Mouse (Mus musculus) heart, adult 2 months (tissue): ENCODE measurements around the gene Ripk4. TPM values are rescaled to one million over a fixed set of nuclear protein-coding genes. Genes with fewer than 3 reads are reported as not detected.
A peak's percentile ranks its signal among the peaks of the same experiment; 100 is the strongest.

Experiments
- DNase-seq, 2 experiments: peaks; one replicate each; pipeline ENCODE4 v3.0.0; 2021
- H3K27ac ChIP-seq: fragments of 200-600 bp; 2 replicates; pipeline ENCODE4 v1.8.1; 2022
- H3K27me3 ChIP-seq: fragments of 200-500 bp; 2 replicates; pipeline ENCODE4 v1.6.1; 2012; ENCODE audit warnings: mild to moderate bottlenecking, low read length, inconsistent platforms, mixed read lengths; ENCODE audit not compliant: control insufficient read depth, insufficient read depth
- H3K36me3 ChIP-seq: fragments of 200-500 bp; 2 replicates; pipeline ENCODE4 v1.6.1; 2012; ENCODE audit warnings: low read length, inconsistent platforms; ENCODE audit not compliant: control insufficient read depth, insufficient read depth
- H3K4me1 ChIP-seq: fragments of 200-500 bp; 2 replicates; pipeline ENCODE4 v1.6.1; 2011; ENCODE audit warnings: low read length; ENCODE audit not compliant: control insufficient read depth, insufficient read depth
- H3K4me3 ChIP-seq: fragments of 200-600 bp; 2 replicates; pipeline ENCODE4 v1.8.1; 2022
- H3K79me2 ChIP-seq: fragments of 200-500 bp; replicated peaks from 2 replicates; pipeline ENCODE4 v1.6.1; 2012; ENCODE audit warnings: mild to moderate bottlenecking, inconsistent platforms, low read length, moderate library complexity, mixed read lengths; ENCODE audit not compliant: control insufficient read depth, insufficient read depth
- H3K9ac ChIP-seq: fragments of 200-500 bp; 2 replicates; pipeline ENCODE4 v1.6.1; 2012; ENCODE audit warnings: low read depth, mild to moderate bottlenecking, control low read depth, inconsistent platforms, low read length, mixed read lengths
- CTCF ChIP-seq: fragments of 200-600 bp; IDR thresholded peaks from 2 replicates; pipeline ENCODE4 v1.8.1; 2022; ENCODE audit warnings: antibody characterized with exemption, mild to moderate bottlenecking, moderate library complexity
- EP300 ChIP-seq: fragments of 200-500 bp; IDR thresholded peaks from 2 replicates; pipeline ENCODE4 v1.6.1; 2011; ENCODE audit warnings: low read depth, low read length, control low read depth; ENCODE audit not compliant: insufficient read depth
- POLR2A ChIP-seq: fragments of 200-500 bp; IDR thresholded peaks from 2 replicates; pipeline ENCODE4 v1.6.1; 2011; ENCODE audit warnings: mild to moderate bottlenecking, low read depth, low read length, control low read depth; ENCODE audit not compliant: insufficient read depth
- WGBS: fragments of 180-500 bp; shearing (Covaris S2); methylation state at CpG from one replicate; pipeline ENCODE4 v1.1.7; 2018; 5-methylcytosine and 5-hydroxymethylcytosine counted together
- intact Hi-C: fragments of 180-260 bp; cut with DNase I; formaldehyde crosslinking; loops from one replicate; pipeline ENCODE4 v1.15.1; 2025
- polyA plus RNA-seq: library from polyadenylated mRNA; depleted of rRNA; stranded (reverse); fragments of >200 nt; gene quantifications from 2 replicates; pipeline ENCODE4 v1.2.3, GENCODE M21; 2012
- total RNA-seq, 2 experiments: library from RNA; stranded (reverse); gene quantifications; 2 replicates each; pipeline ENCODE4 v1.2.3; 2021

Gene Ripk4
- total and polyA plus RNA-seq, 3 experiments = 0.05 to 0.70 (median 0.07) TPM

- no peak overlapping the region for H3K9ac ChIP-seq
- H3K79me2 ChIP-seq = no peaks in the 10 kb centered on the region
- intact Hi-C loops = no loop called here
- H3K27ac ChIP-seq = no peak overlapping the region
- no peaks in the 10 kb centered on the region for H3K4me1 ChIP-seq
- no peak overlapping the region for H3K4me3 ChIP-seq
- DNase-seq = no peak
- H3K27me3 ChIP-seq = peaks cover 11% of the 10 kb centered on the region
- 20% methylated on average over 13 of the region's 13 CpGs for WGBS
- H3K36me3 ChIP-seq = no peaks in the 10 kb centered on the region
- TF ChIP-seq CTCF (no peak), EP300 (no peak), POLR2A (no peak)
Observed at GRCm38 (mm10) chr16:97763990-97764340, 378 bp upstream of the Ripk4 start.

GRCm38 (mm10) chr16:97761782-97762181 is 1.8 kb downstream of the Ripk4 start:
- Histone ChIP-seq H3K27ac (no peak overlapping the region), H3K9ac (no peak overlapping the region), H3K36me3 (no peaks in the 10 kb centered on the region), H3K4me3 (no peak overlapping the region), H3K27me3 (peaks cover 11% of the 10 kb centered on the region), H3K79me2 (no peaks in the 10 kb centered on the region), H3K4me1 (no peaks in the 10 kb centered on the region)
- WGBS = 74% methylated on average over 2 of the region's 2 CpGs
- no peak for DNase-seq
- intact Hi-C loops = no loop called here
- TF ChIP-seq CTCF = no peak
- no peak for TF ChIP-seq POLR2A
- no peak for TF ChIP-seq EP300

GRCm38 (mm10) chr16:97759681-97760080 is 3.9 kb downstream of the Ripk4 start:
- no peak overlapping the region for H3K27ac ChIP-seq
- no peak for DNase-seq
- H3K36me3 ChIP-seq = no peaks in the 10 kb centered on the region
- H3K79me2 ChIP-seq = no peaks in the 10 kb centered on the region
- H3K9ac ChIP-seq = no peak overlapping the region
- TF ChIP-seq EP300 (no peak), POLR2A (no peak), CTCF (no peak)
- 53% methylated on average over 3 of the region's 3 CpGs for WGBS
- intact Hi-C loops = no loop called here
- peaks cover 11% of the 10 kb centered on the region for H3K27me3 ChIP-seq
- no peak overlapping the region for H3K4me3 ChIP-seq
- no peaks in the 10 kb centered on the region for H3K4me1 ChIP-seq

- TF ChIP-seq CTCF (no peak), POLR2A (no peak), EP300 (no peak)
- Histone ChIP-seq H3K4me3 (no peak overlapping the region), H3K79me2 (no peaks in the 10 kb centered on the region), H3K4me1 (no peaks in the 10 kb centered on the region), H3K27ac (no peak overlapping the region), H3K9ac (no peak overlapping the region), H3K27me3 (peaks cover 3% of the 10 kb centered on the region; the same call in 1 of the 2 replicates), H3K36me3 (no peaks in the 10 kb centered on the region)
- intact Hi-C loops = no loop called here
- DNase-seq = no peak
- 55% methylated on average over 2 of the region's 2 CpGs for WGBS
Observed at GRCm38 (mm10) chr16:97758288-97758687, 5.3 kb downstream of the Ripk4 start.

- Histone ChIP-seq H3K27me3 (no peaks in the 10 kb centered on the region), H3K4me3 (no peak overlapping the region), H3K79me2 (no peaks in the 10 kb centered on the region), H3K9ac (no peak overlapping the region), H3K36me3 (no peaks in the 10 kb centered on the region), H3K27ac (no peak overlapping the region), H3K4me1 (no peaks in the 10 kb centered on the region)
- intact Hi-C loops = no loop called here
- TF ChIP-seq CTCF = no peak
- DNase-seq = no peak
- WGBS = 66% methylated on average over 2 of the region's 2 CpGs
Observed at GRCm38 (mm10) chr16:97756460-97756859, 7.1 kb downstream of the Ripk4 start.

- Histone ChIP-seq H3K36me3 (no peaks in the 10 kb centered on the region), H3K4me3 (no peak overlapping the region), H3K27ac (no peak overlapping the region), H3K27me3 (no peaks in the 10 kb centered on the region), H3K9ac (no peak overlapping the region), H3K4me1 (no peaks in the 10 kb centered on the region), H3K79me2 (no peaks in the 10 kb centered on the region)
- TF ChIP-seq POLR2A (no peak), EP300 (no peak), CTCF (no peak)
- intact Hi-C loops = no loop called here
- 46% methylated on average over 3 of the region's 3 CpGs for WGBS
- DNase-seq = no peak
Observed at GRCm38 (mm10) chr16:97752316-97752941, 11.2 kb downstream of the Ripk4 start.

GRCm38 (mm10) chr16:97751884-97752283 is 11.7 kb downstream of the Ripk4 start:
- Histone ChIP-seq H3K27ac (no peak overlapping the region), H3K9ac (no peak overlapping the region), H3K4me1 (no peaks in the 10 kb centered on the region), H3K36me3 (no peaks in the 10 kb centered on the region), H3K4me3 (no peak overlapping the region), H3K79me2 (no peaks in the 10 kb centered on the region), H3K27me3 (no peaks in the 10 kb centered on the region)
- peak; percentile 74 to 80 for DNase-seq
- TF ChIP-seq EP300 (no peak), POLR2A (no peak), CTCF (no peak)
- intact Hi-C loops = no loop called here
- 49% methylated on average over 8 of the region's 8 CpGs for WGBS
